Mouse (Mus musculus): ENCODE measurements at regions not wholly inside any gene's neighbourhood (a gene's known extent, or its start where the extent isn't known, plus 50 kb on each side); places are given as distances from the start of the nearest gene placed in this dataset.

DNA sequence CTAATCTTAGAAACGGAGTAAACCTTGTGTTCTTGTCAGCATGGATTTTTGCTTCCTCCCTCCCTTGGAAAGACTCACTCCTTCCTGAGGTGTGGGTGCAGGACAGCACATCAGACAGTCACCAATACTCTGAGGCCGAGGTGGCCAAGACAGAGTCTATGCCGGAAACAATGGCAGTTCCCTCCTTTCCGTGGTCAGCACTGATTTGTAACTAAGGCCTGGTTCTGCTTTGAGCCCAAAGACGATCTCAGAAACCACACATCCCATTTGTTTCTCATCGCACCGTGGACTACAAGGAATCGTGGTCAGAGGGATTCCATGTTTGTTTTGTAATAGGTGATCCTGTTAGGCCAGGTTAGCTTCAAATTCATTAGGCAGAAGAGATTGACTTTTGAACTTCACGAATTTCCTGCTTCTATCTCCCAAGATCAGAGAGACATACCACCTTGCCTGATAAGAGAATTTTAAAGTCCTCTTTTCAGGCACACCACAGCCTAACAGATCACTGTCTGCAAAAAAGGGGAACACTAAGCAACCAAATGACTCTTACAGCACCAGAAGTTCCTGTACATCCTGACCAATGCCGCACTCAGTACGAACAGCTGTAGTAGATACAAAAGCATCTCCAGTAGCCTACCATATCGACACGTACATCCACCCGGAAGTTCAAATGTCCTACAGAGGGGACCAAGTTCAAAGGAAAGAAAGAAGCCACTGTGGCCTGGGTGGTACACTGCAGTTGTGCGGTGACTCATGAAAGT, 253.6 kb downstream of the Gm19410 start:
- TF ChIP-seq CTCF (IDR thresholded peaks at IDR 0.05) (no peak), POLR2A (IDR thresholded peaks at IDR 0.05; ENCODE audit: insufficient read depth, low read depth, low read length) (no peak), EP300 (IDR thresholded peaks at IDR 0.05; ENCODE audit: insufficient read depth, low read depth, low read length) (no peak)

Measured in heart, adult 2 months (tissue).